Mouse (Mus musculus) neural tube, embryonic 12.5 days (tissue): ENCODE results near the gene Serpinb3d. TPM values are rescaled to one million over a fixed set of nuclear protein-coding genes. Genes with fewer than 3 reads are reported as not detected.
"Not testable (repeated sequence)": the region's sequence is repeated elsewhere in the genome, so short reads cannot be mapped to it uniquely, and the experiment has no call there.

Source experiments
- ATAC-seq: fragments of 200-750 bp; cut with Nextera tagmentation; 2 replicates; pipeline ENCODE4 v1.8.0; 2017; ENCODE audit warnings: low read depth, mild to moderate bottlenecking, moderate TSS enrichment, moderate library complexity; ENCODE audit not compliant: low FRiP score
- H3K27ac ChIP-seq: fragments of 300-500 bp; sonication (generic); 2 replicates; pipeline ENCODE4 v1.5.1; 2016
- H3K27me3 ChIP-seq: fragments of 300-500 bp; sonication (generic); replicated peaks from 2 replicates; pipeline ENCODE4 v1.6.1; 2016; ENCODE audit warnings: mild to moderate bottlenecking
- H3K36me3 ChIP-seq: fragments of 300-500 bp; sonication (generic); 2 replicates; pipeline ENCODE4 v1.6.1; 2016; ENCODE audit warnings: mild to moderate bottlenecking
- H3K4me1 ChIP-seq: fragments of 300-500 bp; sonication (generic); 2 replicates; pipeline ENCODE4 v1.6.1; 2016
- H3K4me2 ChIP-seq: fragments of 300-500 bp; sonication (generic); replicated peaks from 2 replicates; pipeline ENCODE4 v1.6.1; 2016; ENCODE audit warnings: mild to moderate bottlenecking
- H3K4me3 ChIP-seq: fragments of 300-500 bp; sonication (generic); 2 replicates; pipeline ENCODE4 v1.5.1; 2016
- H3K9ac ChIP-seq: fragments of 300-500 bp; sonication (generic); 2 replicates; pipeline ENCODE4 v1.6.1; 2016; ENCODE audit warnings: mild to moderate bottlenecking
- H3K9me3 ChIP-seq: fragments of 300-500 bp; sonication (generic); 2 replicates; pipeline ENCODE4 v1.6.1; 2016; ENCODE audit warnings: mild to moderate bottlenecking
- WGBS: fragments of 180-500 bp; shearing (Covaris S2); methylation state at CpG from one replicate; pipeline ENCODE4 v1.1.7; 2016; 5-methylcytosine and 5-hydroxymethylcytosine counted together
- polyA plus RNA-seq: library from polyadenylated mRNA; unstranded; fragments of >200 nt; fragmentation: Nextera tagmentation; extraction: Ambion mirVana; gene quantifications from 2 replicates; pipeline ENCODE4 v1.2.1, GENCODE M21; 2016

Serpinb3d gene
- polyA plus RNA-seq: not detected in 2 replicates

- Histone ChIP-seq H3K27ac (no peak within 1 kb of the TSS), H3K9me3 (no peaks in the 10 kb centered on the region), H3K4me2 (no peak within 1 kb of the TSS)
These were observed at the start of gene Serpinb3d for GRCm38 (mm10) chr1:107083406-107083805. Serpinb3d (minus strand) TSS chr1:107083506.

GRCm38 (mm10) chr1:107127453-107127852 is 44.1 kb upstream of the Serpinb3d start:
- H3K9me3 ChIP-seq, H3K4me1 ChIP-seq, H3K27me3 ChIP-seq, H3K9ac ChIP-seq, H3K27ac ChIP-seq, H3K4me2 ChIP-seq, H3K36me3 ChIP-seq, H3K4me3 ChIP-seq, ATAC-seq: not testable (repeated sequence)

More at GRCm38 (mm10) chr1:107083406-107083805, at the start of gene Serpinb3d:
- H3K4me3 ChIP-seq: no peak within 1 kb of the TSS
- no peak within 1 kb of the TSS for H3K9ac ChIP-seq
- no peaks in the 10 kb centered on the region for H3K4me1 ChIP-seq
- no peaks in the 10 kb centered on the region for H3K36me3 ChIP-seq
- no peak for ATAC-seq
- H3K27me3 ChIP-seq: no peaks in the 10 kb centered on the region

- no peaks in the 10 kb centered on the region for H3K4me1 ChIP-seq
- no peak overlapping the region for H3K9ac ChIP-seq
- H3K9me3 ChIP-seq: no peaks in the 10 kb centered on the region
- H3K4me2 ChIP-seq: no peak overlapping the region
- 94% methylated on average over 2 of the region's 2 CpGs for WGBS
- no peak overlapping the region for H3K4me3 ChIP-seq
- H3K27me3 ChIP-seq: no peaks in the 10 kb centered on the region
- no peak overlapping the region for H3K27ac ChIP-seq
- ATAC-seq: no peak
- no peaks in the 10 kb centered on the region for H3K36me3 ChIP-seq
These were observed 15.1 kb upstream of the Serpinb3d start for GRCm38 (mm10) chr1:107098417-107098816.

GRCm38 (mm10) chr1:107052203-107052602 is 31.1 kb downstream of the Serpinb3d start, which contains the start of gene Serpinb3a:
Serpinb3a (minus strand) TSS chr1:107052303.
- ATAC-seq: no peak
- Histone ChIP-seq H3K9ac (no peak within 1 kb of the TSS), H3K9me3 (no peaks in the 10 kb centered on the region), H3K27ac (no peak within 1 kb of the TSS), H3K27me3 (no peaks in the 10 kb centered on the region), H3K4me2 (no peak within 1 kb of the TSS), H3K36me3 (no peaks in the 10 kb centered on the region), H3K4me3 (no peak within 1 kb of the TSS), H3K4me1 (no peaks in the 10 kb centered on the region)
- WGBS: 82% methylated on average over 1 of the region's 1 CpGs

GRCm38 (mm10) chr1:107034236-107034635 is 49.1 kb downstream of the Serpinb3d start:
- not testable (repeated sequence) for H3K9ac ChIP-seq, H3K9me3 ChIP-seq, H3K27ac ChIP-seq, ATAC-seq, H3K4me1 ChIP-seq, H3K27me3 ChIP-seq, H3K4me3 ChIP-seq, H3K36me3 ChIP-seq, H3K4me2 ChIP-seq
- 89% methylated on average over 3 of the region's 3 CpGs for WGBS

Other genes with a start within 250 kb of the Serpinb3d start
- not detected in 2 replicates for gene Serpinb5, start 222.3 kb downstream of the Serpinb3d start, polyA plus RNA-seq
- not detected in 2 replicates for gene Serpinb12, start 149.1 kb downstream of the Serpinb3d start, polyA plus RNA-seq
- not detected in 2 replicates for gene Serpinb13, start 102.5 kb downstream of the Serpinb3d start, polyA plus RNA-seq
- gene Serpinb3a, start 31.2 kb downstream of the Serpinb3d start, polyA plus RNA-seq: not detected in 2 replicates
- gene Serpinb3b, start 194.9 kb upstream of the Serpinb3d start, polyA plus RNA-seq: not detected in 2 replicates
- gene Serpinb3c, start 194.9 kb upstream of the Serpinb3d start, polyA plus RNA-seq: not detected in 2 replicates